Mouse (Mus musculus): ENCODE measurements around the gene Nkx6-2. TPM values are rescaled to one million over a fixed set of nuclear protein-coding genes. Genes with fewer than 3 reads are reported as not detected.

Nkx6-2 gene
- polyA plus RNA-seq (2012; rRNA removed) = 9.2 and 11.4 TPM in 2 replicates

GRCm38 (mm10) chr7:139582595-139582994, at the start of gene Nkx6-2:
TSS of gene Nkx6-2 (minus strand) at chr7:139582797.
- peak in 1 of 2 experiments; percentile 26 for DNase-seq (ENCODE audit: extremely low spot score in 1 of 2, low spot score in 1 of 2)

- no peak for DNase-seq (ENCODE audit: extremely low spot score in 1 of 2, low spot score in 1 of 2)
Observed at GRCm38 (mm10) chr7:139625156-139625555, 42.6 kb upstream of the Nkx6-2 start.

GRCm38 (mm10) chr7:139622568-139622967, 40.0 kb upstream of the Nkx6-2 start:
- DNase-seq (ENCODE audit: extremely low spot score in 1 of 2, low spot score in 1 of 2) = no peak

- peak; percentile 47 to 90 for DNase-seq (ENCODE audit: extremely low spot score in 1 of 2, low spot score in 1 of 2)
Observed at GRCm38 (mm10) chr7:139615767-139616766, 33.5 kb upstream of the Nkx6-2 start.

- no peak for DNase-seq (ENCODE audit: extremely low spot score in 1 of 2, low spot score in 1 of 2)
Observed at GRCm38 (mm10) chr7:139610328-139610727, 27.7 kb upstream of the Nkx6-2 start.

GRCm38 (mm10) chr7:139595862-139596261, 13.3 kb upstream of the Nkx6-2 start:
- DNase-seq (ENCODE audit: extremely low spot score in 1 of 2, low spot score in 1 of 2) = no peak

- no peak for DNase-seq (ENCODE audit: extremely low spot score in 1 of 2, low spot score in 1 of 2)
Observed at GRCm38 (mm10) chr7:139595311-139595710, 12.7 kb upstream of the Nkx6-2 start.

- no peak for DNase-seq (ENCODE audit: extremely low spot score in 1 of 2, low spot score in 1 of 2)
Observed at GRCm38 (mm10) chr7:139591311-139591710, 8.7 kb upstream of the Nkx6-2 start.

GRCm38 (mm10) chr7:139590302-139590701, 7.7 kb upstream of the Nkx6-2 start:
- peak in 1 of 2 experiments; percentile 65 for DNase-seq (ENCODE audit: extremely low spot score in 1 of 2, low spot score in 1 of 2)

- DNase-seq (ENCODE audit: extremely low spot score in 1 of 2, low spot score in 1 of 2) = no peak
Observed at GRCm38 (mm10) chr7:139587919-139588318, 5.3 kb upstream of the Nkx6-2 start.

- DNase-seq (ENCODE audit: extremely low spot score in 1 of 2, low spot score in 1 of 2) = no peak
Observed at GRCm38 (mm10) chr7:139585183-139585821, 2.7 kb upstream of the Nkx6-2 start.

- DNase-seq (ENCODE audit: extremely low spot score in 1 of 2, low spot score in 1 of 2) = no peak
Observed at GRCm38 (mm10) chr7:139584221-139585175, 1.9 kb upstream of the Nkx6-2 start.

GRCm38 (mm10) chr7:139583094-139583737, 619 bp upstream of the Nkx6-2 start:
- no peak for DNase-seq (ENCODE audit: extremely low spot score in 1 of 2, low spot score in 1 of 2)

- DNase-seq (ENCODE audit: extremely low spot score in 1 of 2, low spot score in 1 of 2) = no peak
Observed at GRCm38 (mm10) chr7:139581801-139582571, 611 bp downstream of the Nkx6-2 start.

GRCm38 (mm10) chr7:139580851-139581775, 1.5 kb downstream of the Nkx6-2 start:
- DNase-seq (ENCODE audit: extremely low spot score in 1 of 2, low spot score in 1 of 2) = no peak

GRCm38 (mm10) chr7:139579261-139579905, 3.2 kb downstream of the Nkx6-2 start:
- DNase-seq (ENCODE audit: extremely low spot score in 1 of 2, low spot score in 1 of 2) = no peak

- no peak for DNase-seq (ENCODE audit: extremely low spot score in 1 of 2, low spot score in 1 of 2)
Observed at GRCm38 (mm10) chr7:139576064-139576686, 6.4 kb downstream of the Nkx6-2 start.
